8 mouse cellular contexts compared by ENCODE assay signal in the genomic region with DNA sequence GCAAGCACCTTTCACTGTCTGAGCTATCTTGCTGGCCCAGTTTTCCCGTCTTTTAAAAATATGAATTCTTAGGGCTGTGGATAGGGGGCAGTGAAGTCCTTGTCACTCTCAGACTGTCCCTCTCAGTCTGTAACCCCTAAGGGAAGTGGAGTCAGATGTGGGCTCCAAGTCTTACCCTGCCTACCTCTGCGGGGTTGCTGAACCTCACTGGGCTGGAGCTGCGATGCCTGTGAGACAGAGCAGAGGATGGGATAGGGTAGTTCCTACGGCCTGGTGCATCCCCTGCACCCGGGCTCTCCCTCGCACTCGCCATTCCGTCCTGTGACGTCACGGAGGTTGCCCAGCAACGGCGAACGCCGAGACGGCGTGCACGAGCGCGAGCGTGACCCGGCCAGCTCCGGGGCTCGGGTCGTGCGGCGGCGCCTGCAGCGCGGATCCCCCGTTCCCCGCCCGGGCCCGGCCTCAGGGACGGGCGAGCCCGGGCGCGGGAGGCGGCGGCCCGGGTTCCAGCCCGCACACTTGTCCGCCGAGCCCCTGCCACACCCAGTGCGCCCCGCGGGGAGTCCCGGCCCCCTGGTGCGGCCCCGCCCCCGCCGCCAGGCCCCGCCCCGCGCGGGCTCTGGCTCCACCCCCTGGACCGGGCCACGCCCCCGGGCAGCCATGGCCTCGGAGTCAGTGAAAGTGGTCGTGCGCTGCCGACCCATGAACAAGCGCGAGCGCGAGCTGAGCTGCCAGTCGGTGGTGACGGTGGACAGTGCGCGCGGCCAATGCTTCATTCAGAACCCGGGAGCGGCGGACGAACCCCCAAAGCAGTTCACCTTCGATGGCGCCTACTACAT. TPM values are rescaled to one million over a fixed set of nuclear protein-coding genes. Genes with fewer than 3 reads are reported as not detected.
DNase-seq lines count a peak whose midpoint lies in the region; ATAC-seq lines count a peak whose summit lies in the region.

No protein-coding gene starts in this region.

- ATAC-seq in common myeloid progenitor, adult 5-6 weeks (replicated peaks; ENCODE audit: low read depth, poor library complexity, severe bottlenecking), result peak; percentile 36
- ATAC-seq in megakaryocyte progenitor cell, adult 5-6 weeks (replicated peaks; ENCODE audit: poor library complexity), result peak; percentile 51

- peak; percentile 92 for DNase-seq in ZHBTc4 (ENCODE audit: low read depth, low spot score)
- peak; percentile 90 for DNase-seq in gastrocnemius, postnatal 10 days
- peak; percentile 88 for DNase-seq in induced T-regulatory cell, adult 2 months (ENCODE audit: low read depth)
- peak; percentile 82 to 94 for DNase-seq in left cerebral cortex, postnatal 10 days (ENCODE audit: extremely low spot score in 1 of 2, low spot score in 2 of 2)
- peak; percentile 94 for DNase-seq in right cerebral cortex, postnatal 10 days (ENCODE audit: low spot score in 2 of 2)
- DNase-seq in urinary bladder, postnatal 14 days (ENCODE audit: low spot score), result peak; percentile 89

- intact Hi-C loops in left cerebral cortex, postnatal 10 days (cut with DNase I), result no loop called here

RNA-seq across cellular contexts. Expression of a gene that starts 11.8 kb away (rescaled TPM):
- total RNA-seq in common myeloid progenitor, adult 5-6 weeks (2017), result 5.5 and 6.5 TPM in 2 replicates
- under 1 TPM in 1 of 2 experiments, not detected in 1; 0.14 TPM for total RNA-seq in gastrocnemius, postnatal 10 days (2021)
- 10 to 100 TPM; 15.1 to 15.4 TPM for total RNA-seq in left cerebral cortex, postnatal 10 days (2021)
- 4.0 and 4.8 TPM in 2 replicates for total RNA-seq in megakaryocyte progenitor cell, adult 5-6 weeks (2015)
- 4.6 and 5.1 TPM in 2 replicates for total RNA-seq in megakaryocyte progenitor cell, adult 5-6 weeks (2017)

RNA-seq across cellular contexts. Expression of a gene that starts 11.9 kb away (rescaled TPM):
- total RNA-seq in common myeloid progenitor, adult 5-6 weeks (2017), result 22.0 and 24.7 TPM in 2 replicates
- total RNA-seq in gastrocnemius, postnatal 10 days (2021), result under 1 TPM; 0.09 to 0.11 TPM
- 10 to 100 TPM; 21.1 to 22.0 TPM for total RNA-seq in left cerebral cortex, postnatal 10 days (2021)
- 19.4 and 21.1 TPM in 2 replicates for total RNA-seq in megakaryocyte progenitor cell, adult 5-6 weeks (2015)
- total RNA-seq in megakaryocyte progenitor cell, adult 5-6 weeks (2017), result 20.9 and 26.0 TPM in 2 replicates

RNA-seq across cellular contexts. Expression of a gene that starts 42.5 kb away (rescaled TPM):
- total RNA-seq in common myeloid progenitor, adult 5-6 weeks (2017), result 101 and 107 TPM in 2 replicates
- total RNA-seq in gastrocnemius, postnatal 10 days (2021), result 10 to 100 TPM; 74.4 to 82.9 TPM
- 100 to 1,000 TPM; 112 to 114 TPM for total RNA-seq in left cerebral cortex, postnatal 10 days (2021)
- total RNA-seq in megakaryocyte progenitor cell, adult 5-6 weeks (2015), result 303 and 328 TPM in 2 replicates
- 225 and 240 TPM in 2 replicates for total RNA-seq in megakaryocyte progenitor cell, adult 5-6 weeks (2017)

RNA-seq across cellular contexts. Expression of a gene that starts 46.0 kb away (rescaled TPM):
- 272 and 317 TPM in 2 replicates for total RNA-seq in common myeloid progenitor, adult 5-6 weeks (2017)
- total RNA-seq in gastrocnemius, postnatal 10 days (2021), result 10 to 100 TPM; 65.5 to 73.8 TPM
- total RNA-seq in left cerebral cortex, postnatal 10 days (2021), result 100 to 1,000 TPM; 153 to 154 TPM
- total RNA-seq in megakaryocyte progenitor cell, adult 5-6 weeks (2015), result 147 and 172 TPM in 2 replicates
- total RNA-seq in megakaryocyte progenitor cell, adult 5-6 weeks (2017), result 214 and 274 TPM in 2 replicates

Comparison
In these comparisons a context has a peak if more than half of its experiments do, and no peak if none do; other contexts are left out.
1. Peak in every context shown above with its lines: DNase-seq and ATAC-seq.
2. RNA of a gene that starts 11.9 kb away (total RNA-seq): 22.0 to 24.7 TPM in common myeloid progenitor, adult 5-6 weeks, 21.1 to 22.0 TPM in left cerebral cortex, postnatal 10 days and 19.4 to 26.0 TPM in megakaryocyte progenitor cell, adult 5-6 weeks; 0.09 to 0.11 TPM in gastrocnemius, postnatal 10 days; every median in the first group is over 10 times any median in the second.